Mouse (Mus musculus) spleen, adult 2 months (tissue): ENCODE results near the gene 2810006K23Rik.

ENCODE experiments used
- CTCF ChIP-seq: fragments of 200-500 bp; IDR thresholded peaks from 2 replicates; pipeline ENCODE4 v1.5.1; 2011; ENCODE audit warnings: mild to moderate bottlenecking, inconsistent platforms; ENCODE audit not compliant: insufficient read depth, insufficient read length, insufficient replicate concordance; ENCODE audit errors: extremely low read depth
- POLR2A ChIP-seq: fragments of 200-500 bp; IDR thresholded peaks from 2 replicates; pipeline ENCODE4 v1.6.1; 2011; ENCODE audit warnings: low read depth, low read length, inconsistent platforms

DNA sequence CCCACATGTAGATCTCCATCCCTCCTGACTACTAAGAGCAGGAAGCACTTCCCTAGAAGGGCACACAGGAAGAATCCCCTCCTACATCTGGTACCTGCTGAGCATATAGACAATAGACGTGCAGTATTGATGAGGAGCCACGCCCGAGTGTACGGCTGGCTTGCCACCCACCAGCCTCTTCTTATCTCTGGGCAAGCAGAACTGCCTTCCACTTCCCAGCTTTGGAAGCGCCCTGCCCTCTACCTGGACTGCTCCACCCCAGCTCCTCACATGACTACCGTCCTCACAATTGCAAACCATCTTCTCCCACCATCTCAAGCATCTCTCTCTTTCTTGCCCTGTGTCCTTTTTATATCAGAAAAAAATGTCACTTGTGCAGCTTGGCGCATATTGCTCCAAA, 10.2 kb upstream of the 2810006K23Rik start:
- TF ChIP-seq POLR2A (no peak), CTCF (no peak)
